Comparison of ENCODE assay signal across 14 mouse cellular contexts in the genomic region with DNA sequence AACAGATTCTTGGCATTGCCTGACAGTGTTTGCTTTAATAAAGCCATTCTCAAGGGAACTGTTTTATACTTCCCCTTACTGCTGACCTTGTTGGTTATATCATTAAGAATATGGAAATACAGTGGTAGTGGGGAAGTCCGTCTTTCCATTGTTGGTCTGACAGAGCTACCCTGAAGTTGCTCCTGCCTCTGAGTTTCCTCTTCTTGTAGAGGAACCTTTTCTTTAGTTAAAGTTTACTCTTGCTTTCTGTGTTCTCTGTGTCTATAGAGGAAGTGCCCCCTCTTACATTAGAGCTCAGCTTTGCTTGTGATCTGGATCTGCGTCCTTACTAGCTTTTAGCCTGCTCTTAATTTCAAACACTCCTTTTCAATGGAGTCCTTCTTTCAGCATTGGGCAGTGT. TPM values are rescaled to one million over a fixed set of nuclear protein-coding genes. Genes with fewer than 3 reads are reported as not detected.
DNase-seq lines count a peak whose midpoint lies in the region; ATAC-seq and TF ChIP-seq lines count a peak whose summit lies in the region.
"Had no signal": no experiment of that assay in that cellular context is flagged by ENCODE, and none has a peak within 500 bp of the region (broad histone marks: within the 10 kb centered on the region; RNA-seq: fewer than 3 reads in every experiment).

No protein-coding gene starts in this region.

- no peaks in the 10 kb centered on the region for H3K36me3 ChIP-seq in forebrain, embryonic 12.5 days (replicated peaks)
- H3K36me3 ChIP-seq in forebrain, embryonic 11.5 days (ENCODE audit: control insufficient read depth, insufficient read depth, low read length), result no peaks in the 10 kb centered on the region
- H3K36me3 ChIP-seq: limb, embryonic 15.5 days had no signal

- H3K27ac ChIP-seq in layer of hippocampus, adult 2 months, result 0 out of 2 replicates have a peak overlapping the region, but pooled peaks have one; percentile 28
- no peak overlapping the region for H3K27ac ChIP-seq in forebrain, embryonic 12.5 days
- no peak overlapping the region for H3K27ac ChIP-seq in forebrain, embryonic 11.5 days (ENCODE audit: low read depth, low read length)
- H3K27ac ChIP-seq: limb, embryonic 15.5 days had no signal

- no peaks in the 10 kb centered on the region for H3K27me3 ChIP-seq in forebrain, embryonic 12.5 days
- H3K27me3 ChIP-seq in forebrain, embryonic 11.5 days (ENCODE audit: control insufficient read depth, insufficient read depth, low read length), result no peaks in the 10 kb centered on the region
- H3K27me3 ChIP-seq: limb, embryonic 15.5 days had no signal

- no peak for DNase-seq in layer of hippocampus, adult 2 months (ENCODE audit: low spot score in 2 of 2)
- DNase-seq in layer of hippocampus, adult 18-20 months (ENCODE audit: low spot score in 2 of 2), result no peak
- DNase-seq in A20 (ENCODE audit: low read depth, low spot score), result peak; percentile 63
- DNase-seq in MEL-GATA-1-ER (ENCODE audit: extremely low read depth, low read depth), result peak; percentile 32
- DNase-seq in ovary, postnatal 36 days (ENCODE audit: low spot score), result no peak
- no peak for DNase-seq in forebrain, embryonic 11.5 days (ENCODE audit: low spot score)
- DNase-seq: cerebellum, postnatal 25 days; forebrain, postnatal 0 days; gastrocnemius, postnatal 36 days; heart, postnatal 4 days; kidney, adult 18-20 months had no signal

- no peak overlapping the region for H3K9ac ChIP-seq in forebrain, embryonic 12.5 days
- no peak overlapping the region for H3K9ac ChIP-seq in forebrain, embryonic 11.5 days (ENCODE audit: low read length)
- H3K9ac ChIP-seq: forebrain, postnatal 0 days; limb, embryonic 15.5 days had no signal

- H3K4me2 ChIP-seq in forebrain, embryonic 12.5 days, result no peak overlapping the region
- no peak overlapping the region for H3K4me2 ChIP-seq in forebrain, embryonic 11.5 days (ENCODE audit: low read depth, low read length, severe bottlenecking)
- H3K4me2 ChIP-seq: limb, embryonic 15.5 days had no signal

- no peaks in the 10 kb centered on the region for H3K9me3 ChIP-seq in forebrain, embryonic 12.5 days
- no peaks in the 10 kb centered on the region for H3K9me3 ChIP-seq in forebrain, embryonic 11.5 days (ENCODE audit: control insufficient read depth, low read length)
- H3K9me3 ChIP-seq: limb, embryonic 15.5 days had no signal

- 88% methylated on average over 2 of the region's 2 CpGs for WGBS in forebrain, embryonic 12.5 days
- WGBS in forebrain, embryonic 11.5 days, result 82% methylated on average over 2 of the region's 2 CpGs

- peak; percentile 76 for ATAC-seq in megakaryocyte, adult 5-6 weeks (ENCODE audit: poor library complexity, severe bottlenecking)
- no peak for ATAC-seq in forebrain, embryonic 12.5 days (ENCODE audit: low FRiP score)
- no peak for ATAC-seq in forebrain, embryonic 11.5 days (replicated peaks; ENCODE audit: low FRiP score)
- ATAC-seq: forebrain, postnatal 0 days had no signal

- TF ChIP-seq CTCF in layer of hippocampus, adult 2 months (conservative IDR thresholded peaks at IDR 0.05), result no peak

- H3K4me1 ChIP-seq in forebrain, embryonic 12.5 days, result no peaks in the 10 kb centered on the region
- no peaks in the 10 kb centered on the region for H3K4me1 ChIP-seq in forebrain, embryonic 11.5 days (replicated peaks; ENCODE audit: control insufficient read depth, insufficient read depth, low read length)
- H3K4me1 ChIP-seq: limb, embryonic 15.5 days had no signal

- no peak overlapping the region for H3K4me3 ChIP-seq in layer of hippocampus, adult 2 months
- H3K4me3 ChIP-seq in forebrain, embryonic 12.5 days (replicated peaks), result no peak overlapping the region
- no peak overlapping the region for H3K4me3 ChIP-seq in forebrain, embryonic 11.5 days (ENCODE audit: low read depth, low read length)
- H3K4me3 ChIP-seq: limb, embryonic 15.5 days had no signal

RNA-seq across cellular contexts. Expression of a gene that starts 42.9 kb away (rescaled TPM):
- total RNA-seq in layer of hippocampus, adult 2 months (2021), result 10 to 100 TPM; 65.0 to 65.7 TPM
- total RNA-seq in layer of hippocampus, adult 18-20 months (2021), result 10 to 100 TPM; 54.5 to 65.3 TPM
- 60.6 and 67.8 TPM in 2 replicates for total RNA-seq in megakaryocyte, adult 5-6 weeks (2015)
- total RNA-seq in megakaryocyte, adult 5-6 weeks (2017), result 49.5 and 51.2 TPM in 2 replicates
- 1.8 and 1.9 TPM in 2 replicates for polyA plus RNA-seq in forebrain, embryonic 12.5 days (2016; fragmentation: Nextera tagmentation; extraction: Ambion mirVana)
- polyA plus RNA-seq in forebrain, embryonic 11.5 days (2014; fragmentation: Nextera tagmentation; extraction: Ambion mirVana), result 1.7 and 2.1 TPM in 2 replicates

Comparison
In these comparisons a context has a peak if more than half of its experiments do, and no peak if none do; other contexts are left out.
1. DNase-seq: peak in A20 (single experiment) and MEL-GATA-1-ER (single experiment); none in layer of hippocampus, adult 2 months (0 of 2), layer of hippocampus, adult 18-20 months (0 of 2), ovary, postnatal 36 days (single experiment) and forebrain, embryonic 11.5 days (single experiment).